Mouse (Mus musculus) ES-E14 (cell line): ENCODE data around the gene Aspdh. TPM values are rescaled to one million over a fixed set of nuclear protein-coding genes. Genes with fewer than 3 reads are reported as not detected.

Source experiments
- DNase-seq: peaks from one replicate; pipeline ENCODE4 v3.0.0-alpha.2; 2013; ENCODE audit warnings: low read depth, low spot score
- H3K27ac ChIP-seq: 2 replicates; pipeline ENCODE4 v1.5.1; 2012; ENCODE audit warnings: low read depth, mild to moderate bottlenecking, low read length, moderate library complexity, mixed read lengths; ENCODE audit not compliant: poor library complexity, insufficient read depth, severe bottlenecking
- H3K36me3 ChIP-seq: 2 replicates; pipeline ENCODE4 v1.6.1; 2012; ENCODE audit warnings: mild to moderate bottlenecking, low read length, moderate library complexity, mixed read lengths; ENCODE audit not compliant: control insufficient read depth, poor library complexity, insufficient read depth, severe bottlenecking
- H3K4me1 ChIP-seq, 2 experiments: fragments of 150-350 bp in 1 of 2; sonication (generic) in 1 of 2; 2 replicates each; pipeline ENCODE4 v1.6.1; 2012; ENCODE audit warnings: low read length in 2 of 2, mild to moderate bottlenecking in 1 of 2, mixed read lengths in 1 of 2; ENCODE audit not compliant: control insufficient read depth in 2 of 2, insufficient read depth in 2 of 2, poor library complexity in 1 of 2
- H3K4me3 ChIP-seq, 2 experiments: fragments of 150-350 bp in 1 of 2; sonication (generic) in 1 of 2; 2 replicates each; pipeline ENCODE4 v1.5.1; 2012; ENCODE audit warnings: low read length in 2 of 2, low read depth in 1 of 2, mild to moderate bottlenecking in 1 of 2, mixed read lengths in 1 of 2; ENCODE audit not compliant: insufficient read depth in 1 of 2, poor library complexity in 1 of 2, severe bottlenecking in 1 of 2
- H3K9ac ChIP-seq: 2 replicates; pipeline ENCODE4 v1.6.1; 2012; ENCODE audit warnings: low read depth, mild to moderate bottlenecking, low read length, mixed read lengths; ENCODE audit not compliant: poor library complexity, insufficient read depth, severe bottlenecking
- H3K9me3 ChIP-seq: fragments of 150-350 bp; sonication (generic); 2 replicates; pipeline ENCODE4 v1.6.1; 2012; ENCODE audit warnings: low read depth, mild to moderate bottlenecking, low read length; ENCODE audit not compliant: control insufficient read depth, insufficient read depth
- CHD2 ChIP-seq: IDR thresholded peaks from 2 replicates; pipeline ENCODE4 v1.6.1; 2014; ENCODE audit warnings: mild to moderate bottlenecking, low read depth, low read length, inconsistent platforms
- HCFC1 ChIP-seq: IDR thresholded peaks from 2 replicates; pipeline ENCODE4 v1.6.1; 2012; ENCODE audit warnings: low read length, inconsistent platforms, borderline replicate concordance; ENCODE audit not compliant: insufficient read depth
- MAFK ChIP-seq: IDR thresholded peaks from 2 replicates; pipeline ENCODE4 v1.6.1; 2014; ENCODE audit warnings: mild to moderate bottlenecking, low read depth, low read length, inconsistent platforms; ENCODE audit not compliant: insufficient read depth
- ZC3H11A ChIP-seq: IDR thresholded peaks from 2 replicates; pipeline ENCODE4 v1.6.1; 2012; ENCODE audit warnings: low read depth, mild to moderate bottlenecking, inconsistent platforms, low read length, borderline replicate concordance
- ZNF384 ChIP-seq: IDR thresholded peaks from 2 replicates; pipeline ENCODE4 v1.6.1; 2012; ENCODE audit warnings: low read depth, low read length, inconsistent platforms
- in situ Hi-C, 2 experiments: fragments of 600-800 bp; cut with MboI; formaldehyde crosslinking; loops; one replicate each; pipeline ENCODE4 v1.15.1; 2025; ENCODE audit warnings: low sequenced_read_pairs in 2 of 2, inconsistent platforms in 1 of 2; ENCODE audit not compliant: unreplicated experiment in 2 of 2
- total RNA-seq: library from RNA; depleted of rRNA; stranded (reverse); fragments of 300-350 nt; gene quantifications from 2 replicates; pipeline ENCODE4 v1.2.3, GENCODE M21; 2012; rRNA removed

Gene Aspdh
- total RNA-seq, 1 experiment, result not detected

DNA sequence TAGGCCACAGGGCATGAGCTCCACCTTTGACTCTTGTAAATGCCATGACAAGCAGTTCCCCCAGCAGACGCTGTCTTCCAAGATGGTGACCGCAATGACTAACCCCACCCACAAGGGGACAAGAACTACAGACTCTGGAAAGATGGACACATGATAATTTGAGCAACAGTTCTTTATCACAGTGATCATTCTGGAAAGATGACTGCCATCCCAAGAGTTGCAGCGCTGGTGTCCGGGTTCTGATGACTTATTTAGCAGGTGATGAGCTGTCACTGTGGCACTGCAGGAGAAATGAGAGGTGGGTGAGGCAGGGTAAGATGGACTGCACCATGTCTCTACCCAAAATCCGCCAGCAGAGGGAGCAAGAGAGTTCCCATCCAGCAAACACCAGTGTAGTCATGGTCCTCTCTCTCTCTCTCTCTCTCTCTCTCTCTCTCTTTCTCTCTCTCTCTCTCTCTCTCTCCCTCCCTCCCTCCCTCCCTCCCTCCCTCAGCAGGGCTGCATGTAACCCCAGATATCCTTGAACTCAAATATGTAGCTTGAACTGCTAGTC, 36.4 kb downstream of the Aspdh start:
- H3K9me3 ChIP-seq, result no peaks in the 10 kb centered on the region
- no peak overlapping the region for H3K4me3 ChIP-seq
- peak; percentile 77 for DNase-seq
- in situ Hi-C loops, result no loop called here
- no peak overlapping the region for H3K9ac ChIP-seq
- TF ChIP-seq ZC3H11A, result no peak
- TF ChIP-seq ZNF384, result no peak
- TF ChIP-seq CHD2, result no peak
- no peak for TF ChIP-seq MAFK
- TF ChIP-seq HCFC1, result no peak
- no peak overlapping the region for H3K27ac ChIP-seq
- no peaks in the 10 kb centered on the region for H3K36me3 ChIP-seq
- H3K4me1 ChIP-seq, result peaks cover 9 to 22% of the 10 kb centered on the region in 2 experiments; a peak in 3 of 4 replicates

DNA sequence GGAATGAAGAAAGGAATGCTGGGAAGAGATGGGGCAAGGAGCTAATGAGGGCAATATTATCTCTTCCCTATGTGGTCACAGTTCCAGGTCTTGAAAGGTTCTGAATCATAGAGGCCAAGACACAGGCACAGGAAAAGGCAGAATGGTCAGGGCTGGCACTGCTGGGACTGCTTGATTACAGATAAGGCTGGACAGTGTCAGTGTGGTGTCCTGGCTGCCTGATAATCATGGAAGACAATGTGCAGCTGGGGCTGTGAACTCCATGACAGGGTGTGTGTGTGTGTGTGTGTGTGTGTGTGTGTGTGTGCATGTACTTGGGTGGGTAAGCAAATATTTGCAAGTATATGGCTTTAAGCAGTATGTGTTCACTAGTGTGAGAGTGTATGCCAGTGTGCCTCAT, 42.3 kb downstream of the Aspdh start:
- no peak overlapping the region for H3K27ac ChIP-seq
- no peaks in the 10 kb centered on the region for H3K9me3 ChIP-seq
- no peak for DNase-seq
- TF ChIP-seq CHD2, result no peak
- TF ChIP-seq MAFK, result no peak
- no peak for TF ChIP-seq HCFC1
- TF ChIP-seq ZNF384, result no peak
- no peak for TF ChIP-seq ZC3H11A
- H3K4me1 ChIP-seq, result peaks cover 0 to 2% of the 10 kb centered on the region in 2 experiments; a peak in 1 of 4 replicates
- no peak overlapping the region for H3K4me3 ChIP-seq
- H3K36me3 ChIP-seq, result no peaks in the 10 kb centered on the region
- in situ Hi-C loops, result no loop called here
- no peak overlapping the region for H3K9ac ChIP-seq

Other genes with a start within 250 kb of the Aspdh start
- not detected in 2 replicates for gene Klk1b5, start 249.4 kb upstream of the Aspdh start, total RNA-seq
- 4.0 and 5.8 TPM in 2 replicates for gene Klk1, start 240.0 kb upstream of the Aspdh start, total RNA-seq
- not detected in 2 replicates for gene Gm36864, start 229.2 kb upstream of the Aspdh start, total RNA-seq
- gene 1700028J19Rik, start 218.7 kb upstream of the Aspdh start, total RNA-seq, result 0.42 and 0.58 TPM in 2 replicates
- gene 2410002F23Rik, start 218.7 kb upstream of the Aspdh start, total RNA-seq, result 127 and 194 TPM in 2 replicates
- gene Acp4, start 208.0 kb upstream of the Aspdh start, total RNA-seq, result 0.18 and 0.58 TPM in 2 replicates
- gene Gm15517, start 203.9 kb upstream of the Aspdh start, total RNA-seq, result 1.4 TPM in 1 of 2 replicates, not detected in the other
- 2.2 TPM in 2 replicates for gene Clec11a, start 158.5 kb upstream of the Aspdh start, total RNA-seq
- gene Shank1, start 155.1 kb upstream of the Aspdh start, total RNA-seq, result 1.0 and 1.5 TPM in 2 replicates
- 5.8 and 8.0 TPM in 2 replicates for gene Syt3, start 81.3 kb upstream of the Aspdh start, total RNA-seq
- gene 1700008O03Rik, start 79.6 kb upstream of the Aspdh start, total RNA-seq, result 1.4 and 4.8 TPM in 2 replicates
- gene Lrrc4b, start 36.4 kb upstream of the Aspdh start, total RNA-seq, result 0.18 TPM in 1 of 2 replicates, not detected in the other
- 18.6 and 18.9 TPM in 2 replicates for gene Josd2, start 2.6 kb downstream of the Aspdh start, total RNA-seq
- gene Emc10, start 31.1 kb downstream of the Aspdh start, total RNA-seq, result 64.2 and 104 TPM in 2 replicates
- 3.4 and 4.2 TPM in 2 replicates for gene Fam71e1, start 31.2 kb downstream of the Aspdh start, total RNA-seq
- gene Mybpc2, start 59.3 kb downstream of the Aspdh start, total RNA-seq, result 0.80 and 1.6 TPM in 2 replicates
- 0.67 and 0.90 TPM in 2 replicates for gene Spib, start 66.7 kb downstream of the Aspdh start, total RNA-seq
- gene Pold1, start 83.5 kb downstream of the Aspdh start, total RNA-seq, result 108 and 156 TPM in 2 replicates
- 78.5 and 144 TPM in 2 replicates for gene Nr1h2, start 88.6 kb downstream of the Aspdh start, total RNA-seq
- gene Napsa, start 107.0 kb downstream of the Aspdh start, total RNA-seq, result 13.7 and 52.5 TPM in 2 replicates
- gene Kcnc3, start 125.3 kb downstream of the Aspdh start, total RNA-seq, result 9.5 and 12.4 TPM in 2 replicates
- gene Myh14, start 205.5 kb downstream of the Aspdh start, total RNA-seq, result 7.0 and 9.8 TPM in 2 replicates
- 0.40 and 0.79 TPM in 2 replicates for gene Izumo2, start 243.4 kb downstream of the Aspdh start, total RNA-seq